Mouse (Mus musculus): ENCODE results near the gene Sptlc2.

Gene Sptlc2

DNA sequence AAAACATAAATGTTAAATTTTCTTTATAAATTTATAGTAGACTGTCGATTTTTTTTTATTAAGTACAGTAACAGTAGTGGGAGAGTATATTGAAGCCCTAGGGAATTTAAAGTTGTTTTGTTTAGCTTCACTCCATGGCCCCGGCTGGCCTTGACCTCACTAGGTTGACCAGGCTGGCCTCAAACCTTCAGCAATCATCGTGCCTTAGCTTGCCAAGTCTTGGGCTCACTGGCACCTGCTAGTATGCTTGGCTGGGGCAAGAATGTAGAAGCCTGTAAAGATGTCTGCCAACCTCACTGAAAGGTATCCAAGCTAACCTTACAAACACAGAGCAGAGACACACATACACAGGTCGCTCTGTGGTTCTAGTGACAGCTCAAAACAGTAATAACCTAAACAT, 55.6 kb downstream of the Sptlc2 start:
- peaks cover 57% of the 10 kb centered on the region for H3K4me1 ChIP-seq (replicated peaks; ENCODE audit: low read depth, low read length)

DNA sequence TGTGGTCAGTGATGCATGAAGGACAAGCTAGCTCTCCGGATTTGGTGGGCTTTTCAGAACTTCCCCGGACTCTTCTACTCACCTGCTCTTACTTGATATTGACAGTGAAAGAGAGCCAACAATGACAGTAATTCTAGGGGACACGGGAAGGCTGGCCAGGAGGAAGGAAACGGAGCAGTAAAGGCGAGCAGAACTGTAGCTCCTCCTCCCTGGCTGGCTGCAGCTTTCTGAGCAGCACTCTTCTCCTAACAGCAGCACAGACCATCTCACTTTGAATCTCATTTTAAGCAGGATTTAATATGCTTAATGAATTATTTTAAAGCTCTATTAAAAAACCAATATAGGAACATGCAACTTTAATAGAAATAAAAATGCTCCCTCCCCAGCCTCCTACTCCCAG, 56.2 kb downstream of the Sptlc2 start:
- Histone ChIP-seq H3K4me3 (replicated peaks; ENCODE audit: low read length) (no peak overlapping the region), H3K9me3 (ENCODE audit: low read length) (no peaks in the 10 kb centered on the region), H3K36me3 (ENCODE audit: insufficient read depth, low read length) (peaks cover 37% of the 10 kb centered on the region), H3K27me3 (ENCODE audit: insufficient read depth, low read length) (no peaks in the 10 kb centered on the region), H3K4me1 (replicated peaks; ENCODE audit: low read depth, low read length) (peaks cover 63% of the 10 kb centered on the region)
- TF ChIP-seq POU5F1 (IDR thresholded peaks at IDR 0.05; ENCODE audit: borderline replicate concordance, low read length) = no peak
- no peak for TF ChIP-seq NANOG (IDR thresholded peaks at IDR 0.05; ENCODE audit: borderline replicate concordance, low read length)
- no peak for TF ChIP-seq CTCF (conservative IDR thresholded peaks at IDR 0.05; ENCODE audit: low read length)

More for the DNA sequence above, 55.6 kb downstream of the Sptlc2 start:
- TF ChIP-seq POU5F1 (IDR thresholded peaks at IDR 0.05; ENCODE audit: borderline replicate concordance, low read length) = no peak
- TF ChIP-seq CTCF (conservative IDR thresholded peaks at IDR 0.05; ENCODE audit: low read length) = no peak
- TF ChIP-seq NANOG (IDR thresholded peaks at IDR 0.05; ENCODE audit: borderline replicate concordance, low read length) = no peak
- Histone ChIP-seq H3K4me3 (replicated peaks; ENCODE audit: low read length) (no peak overlapping the region), H3K9me3 (ENCODE audit: low read length) (no peaks in the 10 kb centered on the region), H3K36me3 (ENCODE audit: insufficient read depth, low read length) (peaks cover 39% of the 10 kb centered on the region), H3K27me3 (ENCODE audit: insufficient read depth, low read length) (no peaks in the 10 kb centered on the region)

DNA sequence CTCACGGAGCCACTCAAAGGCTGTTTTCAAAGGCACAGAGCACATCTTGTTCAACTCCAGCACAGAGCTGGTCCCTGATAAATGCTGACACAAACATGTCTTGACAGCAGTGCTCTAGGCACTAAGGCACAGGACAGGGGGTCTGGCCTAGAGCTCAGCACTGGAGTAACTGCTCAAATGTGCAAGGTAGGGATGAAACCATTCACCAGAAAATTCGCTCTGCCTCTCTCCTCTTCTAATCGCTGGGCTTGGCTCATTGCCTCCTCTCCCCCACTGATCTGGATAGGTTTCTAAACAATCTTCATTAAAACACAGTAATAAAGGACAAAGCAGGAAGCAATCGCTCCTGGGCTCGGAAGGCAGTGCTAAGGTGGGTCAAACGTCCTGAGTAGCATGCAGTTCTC, 57.1 kb downstream of the Sptlc2 start:
- TF ChIP-seq CTCF (conservative IDR thresholded peaks at IDR 0.05; ENCODE audit: low read length) (no peak), POU5F1 (IDR thresholded peaks at IDR 0.05; ENCODE audit: borderline replicate concordance, low read length) (no peak), NANOG (IDR thresholded peaks at IDR 0.05; ENCODE audit: borderline replicate concordance, low read length) (no peak)
- Histone ChIP-seq H3K36me3 (ENCODE audit: insufficient read depth, low read length) (peaks cover 36% of the 10 kb centered on the region), H3K9me3 (ENCODE audit: low read length) (no peaks in the 10 kb centered on the region), H3K4me3 (replicated peaks; ENCODE audit: low read length) (no peak overlapping the region), H3K4me1 (replicated peaks; ENCODE audit: low read depth, low read length) (peaks cover 71% of the 10 kb centered on the region), H3K27me3 (ENCODE audit: insufficient read depth, low read length) (no peaks in the 10 kb centered on the region)

DNA sequence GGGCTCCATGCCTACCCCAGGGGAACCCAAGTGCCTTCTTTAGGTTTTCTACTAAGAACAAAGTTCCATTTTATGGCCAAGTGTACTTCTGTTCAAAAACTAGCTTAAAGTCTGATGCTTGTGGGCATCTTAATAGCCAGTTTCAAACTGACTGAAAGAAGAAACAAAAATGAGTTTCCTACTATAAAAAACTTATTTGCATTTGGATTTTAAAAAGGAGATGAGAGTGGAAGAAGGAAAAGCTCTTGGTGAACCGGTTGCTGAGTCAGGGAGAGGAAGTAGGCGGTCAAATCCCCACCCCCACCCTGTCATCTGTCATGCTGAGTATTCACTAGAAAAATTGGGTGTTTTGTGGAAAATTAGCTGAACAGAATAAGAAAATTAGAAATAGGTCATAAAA, 57.9 kb downstream of the Sptlc2 start:
- Histone ChIP-seq H3K36me3 (ENCODE audit: insufficient read depth, low read length) (peaks cover 38% of the 10 kb centered on the region), H3K4me1 (replicated peaks; ENCODE audit: low read depth, low read length) (peaks cover 79% of the 10 kb centered on the region), H3K4me3 (replicated peaks; ENCODE audit: low read length) (no peak overlapping the region), H3K27me3 (ENCODE audit: insufficient read depth, low read length) (no peaks in the 10 kb centered on the region), H3K9me3 (ENCODE audit: low read length) (no peaks in the 10 kb centered on the region)
- no peak for TF ChIP-seq POU5F1 (IDR thresholded peaks at IDR 0.05; ENCODE audit: borderline replicate concordance, low read length)
- no peak for TF ChIP-seq NANOG (IDR thresholded peaks at IDR 0.05; ENCODE audit: borderline replicate concordance, low read length)
- no peak for TF ChIP-seq CTCF (conservative IDR thresholded peaks at IDR 0.05; ENCODE audit: low read length)

DNA sequence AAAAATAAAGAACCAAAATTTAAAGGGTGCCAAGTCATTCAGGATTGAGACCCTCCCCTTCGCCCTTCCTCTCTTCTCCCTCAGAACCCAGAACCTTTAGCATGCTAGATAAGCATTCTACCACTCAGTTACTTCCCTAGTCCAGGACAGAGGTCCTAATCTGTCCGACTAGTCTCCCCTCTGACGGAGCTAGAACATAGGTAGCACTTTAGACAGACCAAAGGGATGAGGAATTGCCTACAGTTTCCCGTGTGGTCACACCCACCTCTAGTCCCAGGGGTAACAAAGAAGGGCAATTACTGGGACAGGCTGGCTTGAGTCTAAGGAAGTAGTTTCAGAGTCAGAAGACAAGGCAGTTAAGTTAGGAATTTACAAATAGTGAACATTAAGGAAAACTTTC, 60.1 kb downstream of the Sptlc2 start:
- Histone ChIP-seq H3K36me3 (ENCODE audit: insufficient read depth, low read length) (peaks cover 33% of the 10 kb centered on the region), H3K4me3 (replicated peaks; ENCODE audit: low read length) (no peak overlapping the region), H3K27me3 (ENCODE audit: insufficient read depth, low read length) (no peaks in the 10 kb centered on the region), H3K9me3 (ENCODE audit: low read length) (no peaks in the 10 kb centered on the region), H3K4me1 (replicated peaks; ENCODE audit: low read depth, low read length) (peaks cover 99% of the 10 kb centered on the region)
- TF ChIP-seq CTCF (conservative IDR thresholded peaks at IDR 0.05; ENCODE audit: low read length) (no peak), POU5F1 (IDR thresholded peaks at IDR 0.05; ENCODE audit: borderline replicate concordance, low read length) (no peak), NANOG (IDR thresholded peaks at IDR 0.05; ENCODE audit: borderline replicate concordance, low read length) (no peak)

DNA sequence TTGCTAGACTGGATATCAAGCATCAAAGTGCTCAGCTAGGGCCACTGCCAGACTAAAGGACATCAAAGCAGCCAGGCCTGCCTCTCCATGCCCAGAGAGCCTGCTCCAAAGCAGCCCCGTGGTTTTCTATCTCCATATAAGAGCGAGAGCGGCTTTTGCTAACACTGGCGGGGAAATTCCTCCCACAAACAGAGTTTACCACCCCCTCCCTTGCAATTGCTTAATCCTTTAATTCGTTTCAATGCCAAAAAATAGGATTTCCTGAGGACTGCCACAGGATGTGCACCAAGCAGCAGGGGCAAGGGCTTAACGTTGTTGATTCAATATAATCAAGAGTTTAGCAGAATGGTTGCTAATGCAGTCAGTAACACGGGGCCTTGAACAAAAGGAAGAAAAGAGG, 60.5 kb downstream of the Sptlc2 start:
- Histone ChIP-seq H3K27me3 (ENCODE audit: insufficient read depth, low read length) (no peaks in the 10 kb centered on the region), H3K36me3 (ENCODE audit: insufficient read depth, low read length) (peaks cover 31% of the 10 kb centered on the region), H3K4me3 (replicated peaks; ENCODE audit: low read length) (no peak overlapping the region), H3K4me1 (replicated peaks; ENCODE audit: low read depth, low read length) (peaks cover 99% of the 10 kb centered on the region), H3K9me3 (ENCODE audit: low read length) (no peaks in the 10 kb centered on the region)
- TF ChIP-seq POU5F1 (IDR thresholded peaks at IDR 0.05; ENCODE audit: borderline replicate concordance, low read length) (no peak), CTCF (conservative IDR thresholded peaks at IDR 0.05; ENCODE audit: low read length) (no peak), NANOG (IDR thresholded peaks at IDR 0.05; ENCODE audit: borderline replicate concordance, low read length) (no peak)

DNA sequence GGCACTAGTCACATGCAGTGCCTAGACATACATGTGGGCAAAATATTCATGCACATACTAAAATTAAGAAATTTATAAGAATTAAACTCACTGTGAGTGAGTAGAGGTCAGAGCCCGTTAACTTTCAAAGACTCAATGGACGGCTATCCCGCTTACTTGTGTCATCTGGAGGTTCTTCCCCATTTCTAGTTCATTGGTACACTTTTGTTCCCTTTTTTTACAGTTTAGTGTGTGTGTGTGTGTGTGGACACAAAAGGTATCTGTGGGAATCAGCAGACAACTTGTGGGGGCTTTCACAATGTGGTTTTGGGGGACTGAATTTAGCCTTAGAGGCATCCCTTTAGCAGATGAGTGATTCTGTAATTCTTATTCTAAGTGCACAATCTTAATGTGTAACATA, 62.7 kb downstream of the Sptlc2 start:
- H3K4me3 ChIP-seq (replicated peaks; ENCODE audit: low read length) = no peak overlapping the region
- no peak for TF ChIP-seq CTCF (conservative IDR thresholded peaks at IDR 0.05; ENCODE audit: low read length)
- no peak for TF ChIP-seq NANOG (IDR thresholded peaks at IDR 0.05; ENCODE audit: borderline replicate concordance, low read length)
- no peak for TF ChIP-seq POU5F1 (IDR thresholded peaks at IDR 0.05; ENCODE audit: borderline replicate concordance, low read length)
- no peaks in the 10 kb centered on the region for H3K9me3 ChIP-seq (ENCODE audit: low read length)
- H3K36me3 ChIP-seq (ENCODE audit: insufficient read depth, low read length) = peaks cover 33% of the 10 kb centered on the region
- peaks cover 99% of the 10 kb centered on the region for H3K4me1 ChIP-seq (replicated peaks; ENCODE audit: low read depth, low read length)
- no peaks in the 10 kb centered on the region for H3K27me3 ChIP-seq (ENCODE audit: insufficient read depth, low read length)

DNA sequence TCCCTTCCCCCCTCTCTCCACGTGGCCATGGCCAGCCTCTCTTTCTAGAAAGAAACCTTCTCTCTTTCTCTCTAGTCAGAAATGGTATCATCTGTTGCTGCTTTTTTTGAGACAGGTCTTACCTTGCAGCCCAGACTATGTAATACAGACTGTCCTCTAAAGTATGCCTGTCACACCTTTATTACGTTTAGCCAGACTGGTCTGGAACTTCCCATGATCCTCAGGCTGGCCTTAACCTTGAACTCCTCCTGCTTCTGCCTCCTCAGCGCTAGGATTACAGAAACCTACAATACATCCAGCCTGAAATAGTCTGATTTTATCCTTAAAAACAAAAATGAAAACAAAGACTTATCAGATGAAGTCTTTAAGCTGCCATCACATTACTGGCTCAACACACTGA, 68.9 kb downstream of the Sptlc2 start:
- Histone ChIP-seq H3K36me3 (ENCODE audit: insufficient read depth, low read length) (peaks cover 32% of the 10 kb centered on the region), H3K27me3 (ENCODE audit: insufficient read depth, low read length) (no peaks in the 10 kb centered on the region), H3K4me1 (replicated peaks; ENCODE audit: low read depth, low read length) (peaks cover 93% of the 10 kb centered on the region), H3K4me3 (replicated peaks; ENCODE audit: low read length) (no peak overlapping the region), H3K9me3 (ENCODE audit: low read length) (no peaks in the 10 kb centered on the region)
- TF ChIP-seq NANOG (IDR thresholded peaks at IDR 0.05; ENCODE audit: borderline replicate concordance, low read length) (no peak), CTCF (conservative IDR thresholded peaks at IDR 0.05; ENCODE audit: low read length) (no peak), POU5F1 (IDR thresholded peaks at IDR 0.05; ENCODE audit: borderline replicate concordance, low read length) (no peak)

DNA sequence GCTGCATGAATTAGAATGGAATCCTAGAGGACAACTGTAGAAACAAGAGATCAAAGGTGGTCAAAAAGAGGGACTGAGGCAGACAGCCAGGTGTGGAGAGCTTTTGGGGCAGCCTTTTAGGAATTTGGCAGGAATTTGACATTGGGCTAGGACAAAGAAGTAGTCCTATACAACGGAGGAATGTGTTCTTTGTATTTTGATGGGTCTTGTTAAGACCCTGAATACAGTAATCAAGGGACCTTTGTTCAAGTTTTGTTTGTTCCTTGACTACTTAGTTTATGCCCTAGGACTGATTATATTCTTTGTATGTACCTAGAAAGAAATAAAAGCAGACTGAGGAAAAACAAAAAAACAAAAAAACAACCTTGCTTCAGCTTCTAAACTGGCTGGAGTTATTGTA, 70.2 kb downstream of the Sptlc2 start:
- no peaks in the 10 kb centered on the region for H3K9me3 ChIP-seq (ENCODE audit: low read length)
- H3K4me3 ChIP-seq (replicated peaks; ENCODE audit: low read length) = no peak overlapping the region
- peaks cover 22% of the 10 kb centered on the region; the same call in 1 of the 2 replicates for H3K36me3 ChIP-seq (ENCODE audit: insufficient read depth, low read length)
- TF ChIP-seq POU5F1 (IDR thresholded peaks at IDR 0.05; ENCODE audit: borderline replicate concordance, low read length) = no peak
- no peak for TF ChIP-seq CTCF (conservative IDR thresholded peaks at IDR 0.05; ENCODE audit: low read length)
- TF ChIP-seq NANOG (IDR thresholded peaks at IDR 0.05; ENCODE audit: borderline replicate concordance, low read length) = peak; percentile 100
- H3K27me3 ChIP-seq (ENCODE audit: insufficient read depth, low read length) = no peaks in the 10 kb centered on the region
- peaks cover 91% of the 10 kb centered on the region for H3K4me1 ChIP-seq (replicated peaks; ENCODE audit: low read depth, low read length)

Data from E14TG2a.4 (cell line).